Mouse (Mus musculus) common myeloid progenitor, adult 5-6 weeks (primary cell): ENCODE measurements at regions not wholly inside any gene's neighbourhood (a gene's known extent, or its start where the extent isn't known, plus 50 kb on each side); places are given as distances from the start of the nearest gene placed in this dataset.

ENCODE experiments used
- ATAC-seq: replicated peaks from 2 replicates; pipeline ENCODE4 v1.8.0; 2016; ENCODE audit warnings: low read depth, mild to moderate bottlenecking, moderate TSS enrichment, inconsistent platforms; ENCODE audit not compliant: poor library complexity, severe bottlenecking

- no peak for ATAC-seq
Measured at GRCm38 (mm10) chr4:30776816-30777442, 1187.0 kb upstream of the Map3k7 start.

- no peak for ATAC-seq
Measured at GRCm38 (mm10) chr4:30781649-30782048, 1182.2 kb upstream of the Map3k7 start.

GRCm38 (mm10) chr4:30789976-30790657, 1173.8 kb upstream of the Map3k7 start:
- ATAC-seq = no peak

GRCm38 (mm10) chr4:30809798-30810197, 1154.1 kb upstream of the Map3k7 start:
- no peak for ATAC-seq

GRCm38 (mm10) chr4:30855361-30856056, 1108.4 kb upstream of the Map3k7 start:
- no peak for ATAC-seq

GRCm38 (mm10) chr4:30904966-30905365, 1058.9 kb upstream of the Map3k7 start:
- ATAC-seq = no peak

GRCm38 (mm10) chr4:30922944-30923343, 1041.0 kb upstream of the Map3k7 start:
- ATAC-seq = no peak

- ATAC-seq = no peak
Measured at GRCm38 (mm10) chr4:30932358-30932757, 1031.5 kb upstream of the Map3k7 start.

GRCm38 (mm10) chr4:30933030-30933987, 1030.6 kb upstream of the Map3k7 start:
- ATAC-seq = no peak

GRCm38 (mm10) chr4:30983611-30984010, 980.3 kb upstream of the Map3k7 start:
- ATAC-seq = no peak

GRCm38 (mm10) chr4:31012006-31012405, 951.9 kb upstream of the Map3k7 start:
- ATAC-seq = no peak

GRCm38 (mm10) chr4:31052077-31052677, 911.7 kb upstream of the Map3k7 start:
- ATAC-seq = no peak

GRCm38 (mm10) chr4:31076236-31076635, 887.7 kb upstream of the Map3k7 start:
- ATAC-seq = no peak

GRCm38 (mm10) chr4:31121586-31121985, 842.3 kb upstream of the Map3k7 start:
- ATAC-seq = no peak

GRCm38 (mm10) chr4:31143166-31143565, 820.7 kb upstream of the Map3k7 start:
- ATAC-seq = no peak

GRCm38 (mm10) chr4:31167431-31167830, 796.5 kb upstream of the Map3k7 start:
- ATAC-seq = no peak

GRCm38 (mm10) chr4:31168357-31168756, 795.5 kb upstream of the Map3k7 start:
- no peak for ATAC-seq

GRCm38 (mm10) chr4:31171190-31171589, 792.7 kb upstream of the Map3k7 start:
- no peak for ATAC-seq

GRCm38 (mm10) chr4:31197852-31198251, 766.0 kb upstream of the Map3k7 start:
- no peak for ATAC-seq

- no peak for ATAC-seq
Measured at GRCm38 (mm10) chr4:31203286-31203685, 760.6 kb upstream of the Map3k7 start.
